9 mouse cellular contexts compared by ENCODE assay signal in the genomic region with DNA sequence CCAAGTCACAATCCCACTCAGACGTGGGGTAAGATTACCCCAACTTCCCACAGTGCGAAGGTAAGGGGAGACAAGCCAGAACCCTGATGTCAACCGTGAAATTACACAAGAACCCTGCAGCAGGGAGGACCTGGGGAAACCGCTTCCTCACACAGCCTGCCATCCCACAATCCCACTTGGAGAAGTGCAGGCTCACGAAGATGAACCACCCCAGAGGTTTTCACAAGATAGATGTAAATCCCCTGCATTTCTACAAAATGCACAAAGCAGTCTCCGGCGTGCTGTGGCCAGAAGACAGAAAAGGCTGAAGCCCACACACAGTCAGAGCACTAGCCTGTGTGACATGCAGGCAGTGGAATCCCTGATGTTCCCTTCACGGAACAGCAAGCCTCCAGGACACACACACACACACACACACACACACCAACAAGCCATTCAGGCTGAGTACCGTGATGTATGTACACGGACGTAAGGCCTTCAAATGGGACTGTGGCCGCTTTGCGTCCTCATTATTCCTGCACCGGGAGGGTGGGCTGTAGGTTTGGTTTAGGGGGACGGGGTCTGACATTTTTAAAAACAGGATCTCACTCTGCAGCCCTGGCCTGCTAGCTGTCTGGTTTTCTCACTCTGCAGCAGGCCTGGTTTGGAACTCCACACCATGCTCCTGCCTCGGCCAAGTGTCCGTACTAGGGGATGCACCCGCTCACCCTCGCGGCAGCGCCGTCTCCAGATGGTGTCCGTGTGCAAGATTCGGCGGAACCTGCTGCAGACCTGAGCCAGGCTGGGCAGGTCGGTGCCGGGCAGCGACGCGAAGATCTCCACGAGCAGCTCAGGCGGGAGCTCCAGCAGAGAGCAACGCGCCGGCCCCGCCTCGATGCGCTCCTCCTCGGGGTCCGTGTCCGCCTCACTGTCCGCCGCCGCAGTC. TPM values are rescaled to one million over a fixed set of nuclear protein-coding genes. Genes with fewer than 3 reads are reported as not detected.
DNase-seq lines count a peak whose midpoint lies in the region; ATAC-seq and TF ChIP-seq lines count a peak whose summit lies in the region.
"Had no signal": no experiment of that assay in that cellular context is flagged by ENCODE, and none has a peak within 500 bp of the region (broad histone marks: within the 10 kb centered on the region; RNA-seq: fewer than 3 reads in every experiment).

No protein-coding gene starts in this region.

- TF ChIP-seq CTCF in cerebellum, adult 2 months (IDR thresholded peaks at IDR 0.05; ENCODE audit: borderline replicate concordance, insufficient read depth, low read depth, low read length), result no peak
- no peak for TF ChIP-seq CTCF in heart, postnatal 0 days (IDR thresholded peaks at IDR 0.05; ENCODE audit: low read depth)

- peaks cover 22% of the 10 kb centered on the region for H3K4me1 ChIP-seq in cerebellum, adult 2 months (ENCODE audit: control insufficient read depth, insufficient read depth, low read length)
- H3K4me1 ChIP-seq in heart, postnatal 0 days (ENCODE audit: control insufficient read depth, insufficient read depth), result peaks cover 19% of the 10 kb centered on the region

- ATAC-seq in heart, postnatal 0 days (ENCODE audit: insufficient read depth, low read depth), result peak; percentile 1; the same call in 1 of the 2 replicates
- ATAC-seq in megakaryocyte progenitor cell, adult 5-6 weeks (replicated peaks; ENCODE audit: poor library complexity), result peak; percentile 1

- peak overlapping the region; percentile 98 for H3K4me3 ChIP-seq in cerebellum, adult 2 months (replicated peaks; ENCODE audit: insufficient read depth, low read depth, low read length)
- peak overlapping the region; percentile 73 for H3K4me3 ChIP-seq in heart, postnatal 0 days (ENCODE audit: low read depth, low read length)

- H3K27me3 ChIP-seq in cerebellum, adult 2 months (ENCODE audit: control insufficient read depth, insufficient read depth, low read length), result no peaks in the 10 kb centered on the region
- H3K27me3 ChIP-seq in heart, postnatal 0 days (ENCODE audit: control insufficient read depth, insufficient read depth, low read length), result no peaks in the 10 kb centered on the region

- no peaks in the 10 kb centered on the region for H3K9me3 ChIP-seq in heart, postnatal 0 days (replicated peaks; ENCODE audit: control insufficient read depth, low read length)

- no peak for TF ChIP-seq EP300 in heart, postnatal 0 days (IDR thresholded peaks at IDR 0.05; ENCODE audit: low read depth)

- H3K27ac ChIP-seq in cerebellum, adult 2 months (ENCODE audit: insufficient read depth, low read length), result peak overlapping the region; percentile 73
- H3K27ac ChIP-seq in heart, postnatal 0 days (ENCODE audit: low read depth), result peak overlapping the region; percentile 70

- peak; percentile 41 to 52 for DNase-seq in cerebellum, adult 2 months
- no peak for DNase-seq in cerebellum, adult 9-10 months
- peak; percentile 37 for DNase-seq in right cerebral cortex, postnatal 4 days
- no peak for DNase-seq in right cerebral cortex, adult 18-20 months
- no peak for DNase-seq in heart, postnatal 0 days (ENCODE audit: low spot score)
- DNase-seq in frontal cortex, postnatal 14 days (ENCODE audit: low spot score in 2 of 2), result no peak
- DNase-seq in frontal cortex, postnatal 10 days (ENCODE audit: low spot score in 2 of 2), result no peak

- H3K36me3 ChIP-seq in heart, postnatal 0 days (replicated peaks; ENCODE audit: control insufficient read depth, insufficient read depth, low read length), result no peaks in the 10 kb centered on the region

- H3K9ac ChIP-seq in heart, postnatal 0 days (replicated peaks; ENCODE audit: low read depth, low read length), result peak overlapping the region; percentile 73

- WGBS in cerebellum, adult 2 months, result under 1% methylated on average over 34 of the region's 44 CpGs
- WGBS in heart, postnatal 0 days, result 3% methylated on average over 40 of the region's 44 CpGs

- peak overlapping the region; percentile 91 for H3K4me2 ChIP-seq in heart, postnatal 0 days (ENCODE audit: low read depth, low read length)

- no peak for TF ChIP-seq POLR2A in cerebellum, adult 2 months (IDR thresholded peaks at IDR 0.05; ENCODE audit: borderline replicate concordance, insufficient read depth, low read length)

RNA-seq across cellular contexts. Expression of a gene that starts 0.6 kb away (rescaled TPM):
- 64.2 and 67.9 TPM in 2 replicates for polyA plus RNA-seq in cerebellum, adult 2 months (2012; rRNA removed)
- 26.7 and 28.9 TPM in 2 replicates for total RNA-seq in heart, postnatal 0 days (2014; rRNA removed; ENCODE audit: low replicate concordance)
- polyA plus RNA-seq in heart, postnatal 0 days (2015; fragmentation: Nextera tagmentation; extraction: Ambion mirVana), result 12.7 and 13.5 TPM in 2 replicates
- total RNA-seq in megakaryocyte progenitor cell, adult 5-6 weeks (2015), result 6.0 and 6.6 TPM in 2 replicates
- total RNA-seq in megakaryocyte progenitor cell, adult 5-6 weeks (2017), result 6.9 and 7.1 TPM in 2 replicates

RNA-seq across cellular contexts. Expression of a gene that starts 12.1 kb away (rescaled TPM):
- polyA plus RNA-seq in cerebellum, adult 2 months (2012; rRNA removed), result 138 and 154 TPM in 2 replicates
- total RNA-seq in heart, postnatal 0 days (2014; rRNA removed; ENCODE audit: low replicate concordance), result 186 and 191 TPM in 2 replicates
- polyA plus RNA-seq in heart, postnatal 0 days (2015; fragmentation: Nextera tagmentation; extraction: Ambion mirVana), result 313 and 342 TPM in 2 replicates
- total RNA-seq in megakaryocyte progenitor cell, adult 5-6 weeks (2015), result 73.8 and 74.5 TPM in 2 replicates
- 65.9 and 78.6 TPM in 2 replicates for total RNA-seq in megakaryocyte progenitor cell, adult 5-6 weeks (2017)

RNA-seq across cellular contexts. Expression of a gene that starts 33.9 kb away (rescaled TPM):
- polyA plus RNA-seq in cerebellum, adult 2 months (2012; rRNA removed), result not detected in 2 replicates
- not detected in 2 replicates for total RNA-seq in heart, postnatal 0 days (2014; rRNA removed; ENCODE audit: low replicate concordance)
- not detected in 2 replicates for polyA plus RNA-seq in heart, postnatal 0 days (2015; fragmentation: Nextera tagmentation; extraction: Ambion mirVana)
- total RNA-seq in megakaryocyte progenitor cell, adult 5-6 weeks (2015), result not detected in 2 replicates
- not detected in 2 replicates for total RNA-seq in megakaryocyte progenitor cell, adult 5-6 weeks (2017)
- total RNA-seq: left cerebral cortex, postnatal 36 days had no signal

Comparison
In these comparisons a context has a peak if more than half of its experiments do, and no peak if none do; other contexts are left out.
1. DNase-seq: peak in cerebellum, adult 2 months (2 of 2) and right cerebral cortex, postnatal 4 days (single experiment); none in cerebellum, adult 9-10 months (single experiment), right cerebral cortex, adult 18-20 months (single experiment), heart, postnatal 0 days (single experiment), frontal cortex, postnatal 14 days (0 of 2) and frontal cortex, postnatal 10 days (0 of 2).